Mouse (Mus musculus): Measurements from ENCODE around the gene Pkp1. TPM values are rescaled to one million over a fixed set of nuclear protein-coding genes. Genes with fewer than 3 reads are reported as not detected.
A peak's percentile ranks its signal among the peaks of the same experiment; 100 is the strongest.

Pkp1 gene
- total RNA-seq, 2 experiments from 2014 or later: 0.09 TPM; not detected in 1

DNA sequence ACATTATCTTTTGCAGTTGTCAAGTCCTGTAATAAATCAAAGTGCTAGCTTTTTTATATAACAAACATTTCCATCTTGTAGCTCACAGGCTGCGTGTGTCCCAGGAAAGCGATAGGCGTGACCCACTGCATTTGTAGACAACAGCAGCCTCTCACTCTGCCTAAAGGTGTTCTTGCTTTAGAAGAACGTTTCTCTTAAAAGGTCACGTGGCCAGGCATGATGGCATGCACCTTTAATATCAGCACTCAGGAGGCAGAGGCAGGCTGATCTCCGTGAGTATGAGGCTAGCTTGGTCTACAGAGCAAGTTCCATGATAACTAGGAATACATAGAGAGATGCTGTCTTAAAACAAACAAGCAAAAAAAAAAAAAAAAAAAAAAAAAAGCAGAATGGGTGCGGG is 60.5 kb downstream of the Pkp1 start:
- DNase-seq (ENCODE audit: low spot score in 2 of 2): no peak

- DNase-seq (ENCODE audit: low spot score in 2 of 2): no peak
Measured at GRCm38 (mm10) chr1:135857137-135857775, 61.8 kb downstream of the Pkp1 start.

DNA sequence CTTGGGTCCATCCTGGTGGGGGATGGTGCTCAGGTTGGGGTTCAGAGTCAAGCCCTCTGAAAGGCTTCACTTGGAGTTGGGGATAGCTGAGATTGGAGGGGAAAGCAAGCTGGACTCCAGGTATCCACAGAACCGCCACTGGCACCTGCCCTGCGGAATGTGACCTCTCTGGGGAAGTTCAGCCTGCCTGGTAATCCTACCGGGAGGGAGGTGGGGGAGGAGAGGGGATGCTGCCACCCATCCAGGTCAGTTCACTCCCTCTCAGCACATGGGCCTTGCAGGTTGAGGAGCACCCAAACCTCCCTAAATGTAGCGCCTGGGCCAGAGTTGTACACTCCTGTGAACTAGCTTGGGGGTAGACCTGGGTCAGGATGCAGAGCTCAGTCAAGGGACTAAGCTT is 62.9 kb downstream of the Pkp1 start:
- DNase-seq (ENCODE audit: low spot score in 2 of 2): no peak

DNA sequence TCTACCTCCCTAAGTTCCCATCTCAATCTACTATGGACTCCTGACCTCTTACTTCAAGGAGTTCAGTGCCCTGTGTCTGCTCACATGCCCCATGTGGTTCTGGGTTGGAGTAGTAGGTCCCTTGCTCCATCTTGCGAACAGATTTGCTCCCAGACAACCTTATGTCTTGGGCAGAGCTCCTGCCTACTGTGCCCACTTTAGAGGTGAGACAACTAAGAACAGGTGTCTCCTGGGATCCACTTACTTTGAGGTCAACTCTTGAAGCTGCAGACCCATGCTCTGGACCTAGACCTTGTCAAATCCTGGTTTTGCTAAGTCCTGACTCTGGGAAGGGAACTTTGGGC is 63.7 kb downstream of the Pkp1 start:
- DNase-seq (ENCODE audit: low spot score in 2 of 2): no peak

DNA sequence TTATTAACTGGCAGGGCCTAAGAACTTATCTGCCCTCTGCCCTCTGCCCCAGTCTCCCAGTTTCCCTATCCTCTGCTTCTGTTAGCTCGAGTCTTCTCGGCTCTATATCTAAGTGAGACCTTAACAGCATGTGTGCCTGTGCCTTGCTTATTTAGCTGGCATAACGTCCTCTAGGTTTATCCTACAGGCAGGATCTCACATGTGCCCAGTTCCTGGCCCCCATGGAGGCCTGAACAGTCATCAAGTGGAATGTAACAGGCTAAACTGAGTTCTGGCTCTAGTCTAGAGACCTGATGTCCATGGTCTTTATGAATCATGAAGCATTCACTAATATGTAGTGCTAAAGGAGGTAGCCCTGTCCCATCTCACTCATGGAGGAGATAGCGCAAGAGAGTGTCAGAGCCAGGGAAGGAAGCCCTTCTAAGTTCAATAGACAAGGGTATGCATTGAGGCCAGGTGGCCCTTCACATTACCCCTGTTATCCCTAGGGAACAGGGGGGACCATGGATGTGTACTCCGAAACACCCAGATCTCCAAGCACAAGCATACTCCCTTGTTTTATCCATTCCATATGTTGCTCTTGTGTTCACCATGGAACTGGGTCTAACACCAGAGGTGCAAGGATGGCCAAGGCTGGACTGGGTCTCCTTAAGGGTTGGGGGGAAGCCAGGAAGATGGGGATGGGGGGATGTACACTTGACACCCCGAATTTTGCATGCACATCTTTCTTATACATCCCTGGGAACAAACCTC is 64.2 kb downstream of the Pkp1 start:
- DNase-seq (ENCODE audit: low spot score in 2 of 2): no peak

DNA sequence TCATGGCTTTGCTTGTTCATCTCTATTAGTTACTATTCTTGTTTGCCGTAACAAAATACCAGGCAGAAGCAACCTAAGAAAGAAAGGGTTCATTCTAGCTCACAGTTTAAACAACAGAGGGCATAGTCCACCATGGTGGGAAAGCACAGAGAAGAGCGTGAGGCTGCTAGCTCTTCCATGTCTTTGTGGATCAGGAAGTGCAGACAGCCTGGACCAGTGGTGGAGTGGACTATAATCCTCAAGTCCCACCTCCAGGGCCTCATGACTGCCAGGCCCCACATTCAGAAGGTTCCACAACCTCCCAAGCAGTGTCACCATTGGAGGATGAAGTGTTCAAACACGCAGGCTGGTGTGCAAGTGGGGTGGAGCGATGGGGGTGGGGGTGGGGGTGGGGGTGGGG is 65.8 kb downstream of the Pkp1 start:
- no peak for DNase-seq (ENCODE audit: low spot score in 2 of 2)

- DNase-seq (ENCODE audit: low spot score in 2 of 2): peak in 1 of 2 experiments; percentile 24
Measured at GRCm38 (mm10) chr1:135852044-135852756, 66.8 kb downstream of the Pkp1 start.

GRCm38 (mm10) chr1:135850722-135851512 is 68.1 kb downstream of the Pkp1 start:
- peak; percentile 53 to 62 for DNase-seq (ENCODE audit: low spot score in 2 of 2)

- DNase-seq (ENCODE audit: low spot score in 2 of 2): no peak
Measured at GRCm38 (mm10) chr1:135847611-135848351, 71.2 kb downstream of the Pkp1 start.

DNA sequence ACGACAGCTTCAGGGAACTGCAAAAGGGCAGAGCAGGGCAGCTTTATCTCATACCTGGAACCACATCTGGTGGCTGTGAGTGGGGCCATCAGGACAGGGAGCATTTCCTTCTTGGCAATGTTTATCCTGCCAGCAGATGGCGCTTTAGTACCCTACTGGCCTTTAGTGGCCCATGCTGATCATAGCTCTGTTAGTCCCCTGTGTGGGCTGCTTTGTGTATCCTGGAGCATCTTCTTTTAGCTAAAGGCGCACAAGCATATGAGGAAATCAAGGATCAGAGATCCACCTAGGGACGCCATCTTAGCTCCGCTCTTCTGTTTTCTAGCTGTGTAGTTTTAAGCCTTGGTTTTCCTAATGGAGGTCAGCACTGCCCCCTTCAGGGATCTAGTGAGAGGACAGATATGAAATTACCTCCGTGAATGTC is 71.9 kb downstream of the Pkp1 start:
- DNase-seq (ENCODE audit: low spot score in 2 of 2): peak in 1 of 2 experiments; percentile 43

DNA sequence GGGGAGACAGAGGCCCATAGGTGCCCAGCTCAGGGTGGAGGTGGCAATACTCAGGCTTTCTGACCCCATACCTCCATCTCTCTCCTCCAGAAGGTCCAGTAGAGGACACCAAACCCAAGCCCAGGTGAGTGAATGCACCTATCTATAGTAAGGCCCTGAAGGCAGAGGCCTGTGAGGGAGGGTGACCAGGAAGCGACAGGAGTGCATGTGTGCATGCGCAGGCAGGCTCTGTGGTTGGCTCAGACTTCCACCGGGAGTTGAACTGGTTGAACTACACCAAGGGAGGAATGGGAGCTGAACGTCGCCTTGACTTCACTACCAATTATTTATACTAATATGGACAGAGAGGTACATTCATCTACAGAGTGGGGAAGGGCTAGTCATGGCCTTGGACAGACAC is 72.4 kb downstream of the Pkp1 start:
- no peak for DNase-seq (ENCODE audit: low spot score in 2 of 2)

- no peak for DNase-seq (ENCODE audit: low spot score in 2 of 2)
Measured at GRCm38 (mm10) chr1:135844481-135844880, 74.5 kb downstream of the Pkp1 start.

DNA sequence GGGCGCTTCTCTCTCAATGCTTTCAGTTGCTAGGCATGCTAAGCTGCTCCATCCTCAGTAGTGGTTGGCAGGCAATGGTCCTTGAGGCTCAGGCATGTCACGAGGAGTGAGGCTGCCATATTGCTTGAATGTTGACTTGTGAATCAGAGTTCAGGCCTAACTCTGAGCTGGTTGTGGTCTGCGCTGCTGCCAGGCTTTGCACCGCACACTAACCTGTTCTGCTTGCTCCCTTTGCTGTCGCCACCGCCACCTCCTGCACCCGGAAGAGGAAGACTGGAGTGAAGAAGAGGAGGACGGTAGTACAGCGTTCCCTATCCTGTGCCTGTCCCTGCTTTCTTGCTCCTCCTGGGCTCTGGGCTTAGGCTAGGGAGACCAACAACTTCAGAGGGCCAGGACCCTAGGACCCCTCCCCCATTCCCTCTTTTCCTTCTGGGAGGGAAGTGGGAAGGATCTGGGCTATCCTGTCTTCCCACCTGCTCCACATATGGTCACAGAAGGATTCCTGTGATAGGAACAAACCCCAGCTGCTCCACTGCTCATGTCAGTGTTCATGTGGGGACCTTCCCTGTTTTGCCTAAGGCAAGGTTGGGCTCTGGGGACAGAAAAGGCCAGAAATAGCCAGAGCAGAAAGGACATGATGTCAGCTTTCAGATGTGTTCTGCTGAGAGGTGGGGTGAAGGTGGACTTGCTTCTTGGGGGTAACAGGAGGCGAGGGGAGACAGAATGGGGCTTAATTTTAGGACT is 75.3 kb downstream of the Pkp1 start:
- DNase-seq (ENCODE audit: low spot score in 2 of 2): no peak

DNA sequence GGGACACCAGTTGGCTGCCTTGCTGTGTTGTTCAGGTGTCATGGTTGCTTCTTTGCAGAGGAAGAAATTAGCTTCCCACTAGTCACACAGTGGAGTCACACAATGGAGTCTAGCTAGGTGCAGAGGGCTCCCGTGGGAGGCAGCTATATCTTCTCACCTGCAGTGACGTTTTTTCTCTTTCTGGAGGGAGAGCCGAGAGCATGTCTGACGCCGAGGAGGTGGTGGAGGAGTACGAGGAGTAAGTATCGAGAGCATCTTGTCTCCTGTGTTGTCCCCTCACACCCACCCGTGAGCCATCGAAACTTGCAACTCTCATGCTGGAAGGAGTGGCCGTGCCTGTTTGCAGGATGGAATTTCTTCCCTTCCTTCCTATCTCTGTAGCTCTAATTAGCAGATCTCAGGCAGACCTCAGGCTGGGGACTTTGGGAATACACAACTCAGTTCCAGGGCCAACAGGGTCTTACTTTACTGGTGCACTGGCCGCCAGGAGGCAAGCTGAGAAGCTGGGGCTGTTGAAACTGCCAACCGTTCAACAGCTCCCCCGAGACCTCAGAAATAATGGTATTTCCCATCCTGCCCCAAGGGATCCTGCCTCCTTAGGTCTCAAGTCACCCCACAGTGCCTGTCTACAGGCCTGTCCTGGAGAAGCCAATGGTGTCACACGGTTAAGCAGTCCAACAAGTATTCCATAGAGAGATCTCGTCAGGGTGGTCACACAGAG is 78.2 kb downstream of the Pkp1 start:
- DNase-seq (ENCODE audit: low spot score in 2 of 2): no peak

DNA sequence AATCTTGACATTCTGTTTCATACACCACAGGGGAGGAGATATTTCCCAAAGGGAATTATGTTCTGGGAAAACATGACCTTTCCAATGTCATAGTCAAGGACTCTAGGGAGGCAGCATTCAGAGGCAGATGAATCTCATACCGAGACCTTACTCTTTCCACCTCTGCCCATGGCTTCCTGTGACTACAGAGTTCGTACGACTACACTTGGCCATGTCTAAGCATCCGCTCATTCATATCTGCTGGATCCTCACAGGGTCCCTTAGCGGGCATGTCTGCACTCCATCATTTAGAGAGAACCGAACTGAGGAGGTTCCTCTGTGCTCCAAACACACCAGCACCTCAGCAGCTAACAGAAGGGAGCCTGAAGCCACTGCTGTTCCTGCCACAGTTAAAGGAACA is 79.9 kb downstream of the Pkp1 start:
- no peak for DNase-seq (ENCODE audit: low spot score in 2 of 2)

DNA sequence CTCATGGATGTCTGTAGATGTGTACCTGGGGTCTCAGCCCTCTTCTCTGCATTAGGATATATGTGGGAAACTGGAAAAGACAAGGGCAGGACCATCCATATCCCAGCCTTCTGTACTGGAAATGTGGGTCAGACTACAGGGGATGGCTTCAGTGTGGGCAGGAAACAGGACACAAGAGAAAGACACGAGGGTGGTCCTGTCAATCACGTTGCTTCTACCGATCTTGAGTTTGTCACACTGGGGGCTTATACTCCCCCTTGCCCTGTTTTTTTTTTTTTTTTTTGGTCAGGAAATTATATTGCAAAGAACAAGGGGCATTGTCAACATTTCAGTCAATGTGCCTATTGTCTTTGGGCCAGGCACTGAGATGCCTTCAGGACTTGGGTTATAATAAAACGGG is 80.4 kb downstream of the Pkp1 start:
- no peak for DNase-seq (ENCODE audit: low spot score in 2 of 2)

DNA sequence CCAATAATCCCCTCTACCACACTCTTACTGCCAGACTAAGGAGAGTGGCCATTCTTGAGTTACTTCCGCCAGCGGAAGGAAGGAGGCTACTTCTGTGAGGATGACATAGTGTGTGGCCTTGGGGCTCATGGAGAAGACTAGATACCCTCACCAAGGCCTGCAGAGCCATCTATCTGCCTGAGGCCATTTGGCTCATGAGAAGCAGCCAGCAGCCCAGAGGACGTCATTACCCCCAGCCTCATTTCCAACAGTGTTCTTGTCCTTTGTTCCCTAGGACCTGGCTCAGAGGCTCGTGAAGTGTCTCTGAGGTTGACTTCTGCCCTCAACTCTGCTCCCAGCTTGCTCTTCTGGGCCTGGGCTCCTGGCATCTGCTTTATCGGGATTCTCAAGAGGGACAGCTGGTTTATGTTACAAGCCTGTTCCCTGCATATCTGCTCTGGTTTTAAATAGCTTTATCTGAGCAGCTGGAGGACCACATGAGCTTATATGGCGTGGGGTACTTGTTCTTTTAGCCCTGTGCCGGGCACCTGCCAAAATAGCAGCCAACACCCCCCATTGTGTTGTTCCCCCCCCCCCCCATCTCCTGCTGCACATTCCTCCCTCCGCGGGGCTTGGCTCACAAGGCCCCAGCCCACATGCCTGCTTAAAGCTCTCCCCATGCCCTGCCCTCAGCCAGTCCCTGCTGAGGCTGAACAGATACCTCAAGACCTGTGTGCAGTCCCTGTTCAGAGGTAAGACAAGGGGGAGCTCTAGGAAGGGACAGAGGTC is 83.1 kb downstream of the Pkp1 start, which contains the start of gene Tnnt2:
Tnnt2 (plus strand) TSS at position 639 of the 768 bp plus-strand sequence.
- no peak for DNase-seq (ENCODE audit: low spot score in 2 of 2)

DNA sequence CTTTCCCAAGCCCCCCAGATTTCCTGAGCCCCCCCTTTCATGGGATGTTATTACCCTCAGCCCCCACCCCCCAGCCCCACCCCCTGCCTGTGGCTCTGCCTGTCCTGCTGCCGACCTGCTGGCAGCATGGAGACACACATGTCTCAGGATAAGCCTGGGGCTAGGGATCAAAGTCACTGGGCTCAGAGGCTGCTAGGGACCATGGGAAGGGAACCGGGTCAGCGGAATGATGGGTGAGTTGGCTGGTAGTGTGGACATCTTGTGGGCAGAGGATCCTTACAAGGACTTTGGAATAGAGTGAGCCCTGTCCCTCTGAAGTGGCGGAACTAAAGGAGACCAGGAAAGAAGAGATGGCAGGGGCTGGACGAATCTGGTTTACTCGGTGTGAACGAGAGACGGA is 84.0 kb downstream of the Pkp1 start:
- DNase-seq (ENCODE audit: low spot score in 2 of 2): no peak
